In genomic region chr10:61130959-61131358, GRCm38 (mm10) we compare ENCODE assay signal across 24 mouse cellular contexts. TPM values are rescaled to one million over a fixed set of nuclear protein-coding genes. Genes with fewer than 3 reads are reported as not detected.
A peak's percentile ranks its signal among the peaks of the same experiment; 100 is the strongest.
DNase-seq lines count a peak whose midpoint lies in the region; TF ChIP-seq lines count a peak whose summit lies in the region.
"Had no signal": no experiment of that assay in that cellular context is flagged by ENCODE, and none has a peak within 500 bp of the region (broad histone marks: within the 10 kb centered on the region; RNA-seq: fewer than 3 reads in every experiment).

No protein-coding gene starts in this region.

- TF ChIP-seq CTCF in C2C12 (IDR thresholded peaks at IDR 0.05; ENCODE audit: control insufficient read depth, insufficient read depth, insufficient read length): no peak
- no peak for TF ChIP-seq CTCF in layer of hippocampus, adult 2 months (conservative IDR thresholded peaks at IDR 0.05)

- no peaks in the 10 kb centered on the region for H3K27me3 ChIP-seq in C2C12 (ENCODE audit: control insufficient read depth, insufficient read depth, insufficient read length)
- H3K27me3 ChIP-seq: CH12.LX; embryonic facial prominence, embryonic 12.5 days; heart, embryonic 15.5 days; megakaryocyte, embryonic 14.5 days had no signal

- H3K27ac ChIP-seq in layer of hippocampus, adult 2 months: no peak overlapping the region
- H3K27ac ChIP-seq: embryonic facial prominence, embryonic 12.5 days; heart, embryonic 15.5 days; limb, embryonic 10.5 days had no signal

- H3ac ChIP-seq in C2C12 (ENCODE audit: control insufficient read depth, insufficient read length, low read depth): no peak overlapping the region

- H3K79me2 ChIP-seq in C2C12 (ENCODE audit: control insufficient read depth, insufficient read depth): peaks cover 75% of the 10 kb centered on the region

- H3K4me3 ChIP-seq in C2C12 (ENCODE audit: insufficient read depth, poor library complexity, severe bottlenecking): no peak overlapping the region
- H3K4me3 ChIP-seq in layer of hippocampus, adult 2 months: no peak overlapping the region
- H3K4me3 ChIP-seq: embryonic facial prominence, embryonic 12.5 days; heart, embryonic 15.5 days; limb, embryonic 10.5 days; megakaryocyte, embryonic 14.5 days had no signal

- DNase-seq in 3T3-L1 (ENCODE audit: low read depth, low spot score): peak; percentile 91
- peak; percentile 51 for DNase-seq in cerebellum, adult 9-10 months
- DNase-seq in fibroblast of lung, adult 2 months (ENCODE audit: low read depth): peak; percentile 88
- no peak for DNase-seq in layer of hippocampus, adult 2 months (ENCODE audit: low spot score in 2 of 2)
- DNase-seq in right cerebral cortex, adult 2 months (ENCODE audit: low spot score in 2 of 2): no peak
- no peak for DNase-seq in kidney, postnatal 25 days
- DNase-seq: adrenal gland, postnatal 10 days; gastrocnemius, postnatal 36 days; kidney, adult 11 months; kidney, postnatal 10 days; liver, postnatal 0 days; right cerebral cortex, postnatal 25 days had no signal

- peaks cover 19% of the 10 kb centered on the region for H3K36me3 ChIP-seq in C2C12 (ENCODE audit: control insufficient read depth, insufficient read depth)
- H3K36me3 ChIP-seq: heart, embryonic 15.5 days had no signal

- H3K79me3 ChIP-seq in C2C12 (ENCODE audit: low read depth): peaks cover 10% of the 10 kb centered on the region

TF ChIP-seq in C2C12, 6 proteins besides CTCF, POLR2A, EP300 and RAD21:
- TF ChIP-seq MAX (IDR thresholded peaks at IDR 0.05) (no peak), FOSL1 (IDR thresholded peaks at IDR 0.05; ENCODE audit: insufficient read depth, low read length, poor library complexity, severe bottlenecking) (peak; percentile 39), CEBPB (IDR thresholded peaks at IDR 0.05; ENCODE audit: low read depth) (peak; percentile 35)

RNA-seq across cellular contexts. Expression of gene Sgpl1, which starts 16.5 kb away (rescaled TPM):
- 43.9 TPM for polyA plus RNA-seq in C2C12 (2012; fragmentation: generic; extraction: Trizol)
- total RNA-seq in layer of hippocampus, adult 2 months (2021): 10 to 100 TPM; 25.5 to 25.8 TPM

RNA-seq across cellular contexts. Expression of gene Tbata, which starts 40.8 kb away (rescaled TPM):
- not detected for polyA plus RNA-seq in C2C12 (2012; fragmentation: generic; extraction: Trizol)
- total RNA-seq in layer of hippocampus, adult 2 months (2021): 10 to 100 TPM in 1 of 2 experiments, 1 to 10 TPM in 1; 8.5 to 10.6 TPM
- total RNA-seq: adrenal gland, postnatal 10 days; heart, adult 8-10 months; hematopoietic stem cell, adult 5-6 weeks; liver, adult 2 months; MEL; neutrophil, adult 5-6 weeks had no signal
- polyA plus RNA-seq: embryonic facial prominence, embryonic 12.5 days; limb, embryonic 10.5 days; liver, adult 2 months; liver, postnatal 0 days; stomach, embryonic 16.5 days had no signal

RNA-seq across cellular contexts. Expression of gene Pcbd1, which starts 41.8 kb away (rescaled TPM):
- 0.28 TPM for polyA plus RNA-seq in C2C12 (2012; fragmentation: generic; extraction: Trizol)
- total RNA-seq in layer of hippocampus, adult 2 months (2021): 10 to 100 TPM; 11.2 to 11.7 TPM
- total RNA-seq: MEL; neutrophil, adult 5-6 weeks had no signal

Comparison
In these comparisons a context has a peak if more than half of its experiments do, and no peak if none do; other contexts are left out.
1. DNase-seq: peak in 3T3-L1 (single experiment), cerebellum, adult 9-10 months (single experiment) and fibroblast of lung, adult 2 months (single experiment); none in layer of hippocampus, adult 2 months (0 of 2), right cerebral cortex, adult 2 months (0 of 2) and kidney, postnatal 25 days (0 of 2).